Mouse (Mus musculus): ENCODE data around the gene Ddi2.

DNA sequence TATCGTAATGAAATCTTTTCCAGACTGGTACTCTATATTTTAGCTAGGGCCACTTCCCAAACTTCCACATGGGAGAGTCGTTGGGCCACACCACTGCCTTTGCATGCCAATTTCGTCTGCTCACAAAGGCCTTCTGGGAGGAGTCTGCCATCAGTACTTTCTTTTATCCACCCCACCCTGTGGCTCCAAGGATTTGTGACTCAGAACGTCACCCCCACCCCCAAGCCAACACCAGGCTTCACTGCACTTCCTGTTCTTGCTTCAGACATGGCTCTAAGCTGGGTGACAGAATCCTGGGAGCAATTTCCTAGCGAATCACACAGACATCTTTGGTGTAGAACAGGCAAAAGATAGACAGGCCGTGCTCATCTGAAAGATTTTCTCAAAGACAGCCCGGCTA lies 41.5 kb downstream of the Ddi2 start:
- no peak for TF ChIP-seq CTCF (conservative IDR thresholded peaks at IDR 0.05; ENCODE audit: low read length)
- no peak for TF ChIP-seq POU5F1 (IDR thresholded peaks at IDR 0.05; ENCODE audit: borderline replicate concordance, low read length)

Measured in E14TG2a.4 (cell line).